Mouse (Mus musculus): ENCODE measurements around the gene Spag5.
"Not testable (repeated sequence)": the region's sequence is repeated elsewhere in the genome, so short reads cannot be mapped to it uniquely, and the experiment has no call there.

The Spag5 gene

GRCm38 (mm10) chr11:78301357-78302084 is at the start of gene Spag5:
TSS of gene Spag5 (plus strand) at chr11:78301529.
- DNase-seq (ENCODE audit: low spot score) = peak; percentile 68

- no peak for DNase-seq (ENCODE audit: low spot score)
These were observed 44.7 kb upstream of the Spag5 start for GRCm38 (mm10) chr11:78256618-78257017.

GRCm38 (mm10) chr11:78260489-78261258 is 40.7 kb upstream of the Spag5 start:
- no peak for DNase-seq (ENCODE audit: low spot score)

- peak; percentile 37 for DNase-seq (ENCODE audit: low spot score)
These were observed 39.7 kb upstream of the Spag5 start, which contains the start of gene 2610507B11Rik for GRCm38 (mm10) chr11:78261380-78262352. TSS of gene 2610507B11Rik (plus strand) at chr11:78261752.

DNA sequence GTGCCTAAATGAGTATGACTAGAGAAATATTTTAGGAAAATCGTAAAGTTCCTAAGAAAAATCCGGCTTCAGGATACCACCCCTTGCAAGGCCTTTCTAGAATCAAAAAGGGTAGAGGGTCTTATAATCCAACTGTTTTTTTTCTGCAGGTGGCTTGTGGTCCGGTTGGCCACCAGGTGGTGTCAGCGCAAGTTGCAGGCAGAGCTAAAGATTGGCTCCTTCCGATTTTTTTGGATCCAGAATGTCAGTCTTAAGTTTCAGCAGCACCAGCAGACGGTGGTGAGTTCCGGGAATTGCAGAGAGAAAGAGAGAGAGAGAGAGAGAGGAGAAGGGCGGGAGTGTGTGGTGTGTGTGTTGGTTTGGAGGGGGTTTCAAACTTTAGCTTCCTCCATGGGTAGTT is 38.8 kb upstream of the Spag5 start:
- no peak for DNase-seq (ENCODE audit: low spot score)

- no peak for DNase-seq (ENCODE audit: low spot score)
These were observed 35.8 kb upstream of the Spag5 start for GRCm38 (mm10) chr11:78265571-78265970.

GRCm38 (mm10) chr11:78271986-78272385 is 29.3 kb upstream of the Spag5 start:
- peak; percentile 61 for DNase-seq (ENCODE audit: low spot score)

GRCm38 (mm10) chr11:78275596-78275995 is 25.7 kb upstream of the Spag5 start:
- DNase-seq (ENCODE audit: low spot score) = no peak

DNA sequence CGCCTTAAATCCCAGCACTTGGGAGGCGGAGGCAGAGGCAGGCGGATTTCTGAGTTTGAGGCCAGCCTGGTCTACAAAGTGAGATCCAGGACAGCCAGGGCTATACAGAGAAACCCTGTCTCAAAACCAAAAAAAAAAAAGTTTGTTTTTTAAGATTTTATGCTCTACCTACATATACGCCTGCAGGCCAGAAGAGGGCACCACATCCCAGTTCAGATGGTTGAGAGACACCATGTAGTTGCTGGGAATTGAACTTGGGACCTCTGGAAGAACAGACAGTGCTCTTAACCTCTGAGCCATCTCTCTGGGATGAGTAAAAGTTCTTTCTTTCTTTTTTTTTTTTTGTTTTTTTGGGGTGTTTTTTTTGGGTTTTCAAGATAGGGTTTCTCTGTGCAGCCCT is 25.2 kb upstream of the Spag5 start:
- DNase-seq (ENCODE audit: low spot score) = not testable (repeated sequence)

DNA sequence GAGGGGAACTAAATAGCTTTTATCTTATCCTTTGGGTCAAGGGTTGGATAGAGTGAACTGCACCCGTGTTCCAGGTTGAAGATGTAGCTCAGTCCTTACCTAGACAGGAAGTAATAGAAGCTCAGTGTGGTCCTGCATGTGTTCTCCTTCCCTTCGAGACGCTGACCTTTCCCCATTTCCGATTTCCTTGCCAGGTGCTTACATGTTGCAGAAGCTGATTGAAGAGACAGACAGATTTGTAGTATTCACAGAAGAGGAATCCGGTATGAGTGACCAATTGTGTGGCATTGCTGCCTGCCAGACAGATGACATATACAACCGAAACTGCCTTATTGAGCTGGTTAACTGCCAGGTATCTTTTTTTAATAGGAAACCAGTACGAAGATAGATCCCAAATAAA is 22.5 kb upstream of the Spag5 start:
- DNase-seq (ENCODE audit: low spot score) = no peak

DNA sequence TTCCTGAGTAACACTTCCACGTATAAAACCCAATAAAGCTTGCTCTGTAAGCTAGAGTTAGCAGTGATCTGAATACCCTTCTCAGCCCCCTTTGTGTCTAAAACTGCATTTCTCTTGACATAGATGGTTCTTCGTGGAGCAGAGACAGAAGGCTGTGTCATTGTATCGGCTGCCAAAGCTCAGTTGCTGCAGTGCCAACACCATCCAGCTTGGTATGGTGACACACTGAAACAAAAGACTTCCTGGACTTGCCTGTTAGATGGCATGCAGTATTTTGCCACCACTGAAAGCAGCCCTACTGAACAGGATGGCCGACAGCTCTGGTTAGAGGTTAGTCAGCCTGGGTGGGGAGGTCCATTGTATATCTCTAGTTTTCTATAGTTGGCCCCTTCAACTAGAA is 21.7 kb upstream of the Spag5 start:
- no peak for DNase-seq (ENCODE audit: low spot score)

GRCm38 (mm10) chr11:78289146-78289763 is 12.1 kb upstream of the Spag5 start:
- DNase-seq (ENCODE audit: low spot score) = no peak

- DNase-seq (ENCODE audit: low spot score) = no peak
These were observed 10.7 kb upstream of the Spag5 start, which contains the start of gene BC030499 for GRCm38 (mm10) chr11:78290654-78291053. TSS of gene BC030499 (plus strand) at chr11:78290841.

GRCm38 (mm10) chr11:78294585-78294984 is 6.7 kb upstream of the Spag5 start:
- no peak for DNase-seq (ENCODE audit: low spot score)

GRCm38 (mm10) chr11:78300917-78301316 is 412 bp upstream of the Spag5 start:
- DNase-seq (ENCODE audit: low spot score) = no peak

DNA sequence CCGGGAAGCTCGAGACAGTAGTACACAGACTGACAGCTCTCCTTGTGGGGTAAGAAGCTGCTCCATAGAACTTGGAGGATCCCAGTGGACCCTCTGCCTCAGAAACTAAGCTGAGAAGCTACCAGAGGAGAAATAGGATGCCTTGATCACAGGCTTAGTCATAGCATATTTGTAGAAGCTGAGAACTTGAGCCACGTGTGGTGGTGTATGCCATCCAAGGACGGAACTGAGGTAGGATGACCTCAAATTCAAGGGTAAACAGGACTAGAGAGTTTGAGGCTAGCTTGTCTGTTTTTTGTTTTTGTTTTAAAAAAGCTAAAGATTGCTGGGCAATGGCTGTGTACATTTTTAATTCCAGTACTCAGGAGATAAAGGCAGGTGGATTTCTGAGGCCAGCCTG is 3.9 kb downstream of the Spag5 start:
- DNase-seq (ENCODE audit: low spot score) = no peak

GRCm38 (mm10) chr11:78310861-78311511 is 9.7 kb downstream of the Spag5 start:
- DNase-seq (ENCODE audit: low spot score) = no peak

GRCm38 (mm10) chr11:78313662-78314061 is 12.3 kb downstream of the Spag5 start:
- DNase-seq (ENCODE audit: low spot score) = no peak

DNA sequence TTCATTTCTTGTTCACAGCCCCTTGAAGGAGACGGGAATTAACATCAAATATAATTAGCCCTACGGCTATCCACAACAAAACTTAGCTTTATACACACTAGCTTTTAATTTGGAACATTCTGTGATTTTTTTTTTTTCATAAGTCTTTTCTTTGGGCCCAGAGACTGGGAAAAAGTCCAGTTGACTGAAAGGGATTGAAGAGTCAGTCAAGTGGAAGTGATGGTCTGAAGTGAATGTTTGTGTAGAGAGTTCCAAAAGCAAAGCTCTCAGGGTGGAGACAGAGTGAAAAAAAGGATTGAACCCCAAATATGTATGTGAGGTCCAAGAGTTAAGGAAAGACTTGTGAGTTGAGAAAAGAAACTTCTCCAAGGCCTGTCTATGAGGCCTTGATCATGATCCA is 17.1 kb downstream of the Spag5 start:
- no peak for DNase-seq (ENCODE audit: low spot score)

DNA sequence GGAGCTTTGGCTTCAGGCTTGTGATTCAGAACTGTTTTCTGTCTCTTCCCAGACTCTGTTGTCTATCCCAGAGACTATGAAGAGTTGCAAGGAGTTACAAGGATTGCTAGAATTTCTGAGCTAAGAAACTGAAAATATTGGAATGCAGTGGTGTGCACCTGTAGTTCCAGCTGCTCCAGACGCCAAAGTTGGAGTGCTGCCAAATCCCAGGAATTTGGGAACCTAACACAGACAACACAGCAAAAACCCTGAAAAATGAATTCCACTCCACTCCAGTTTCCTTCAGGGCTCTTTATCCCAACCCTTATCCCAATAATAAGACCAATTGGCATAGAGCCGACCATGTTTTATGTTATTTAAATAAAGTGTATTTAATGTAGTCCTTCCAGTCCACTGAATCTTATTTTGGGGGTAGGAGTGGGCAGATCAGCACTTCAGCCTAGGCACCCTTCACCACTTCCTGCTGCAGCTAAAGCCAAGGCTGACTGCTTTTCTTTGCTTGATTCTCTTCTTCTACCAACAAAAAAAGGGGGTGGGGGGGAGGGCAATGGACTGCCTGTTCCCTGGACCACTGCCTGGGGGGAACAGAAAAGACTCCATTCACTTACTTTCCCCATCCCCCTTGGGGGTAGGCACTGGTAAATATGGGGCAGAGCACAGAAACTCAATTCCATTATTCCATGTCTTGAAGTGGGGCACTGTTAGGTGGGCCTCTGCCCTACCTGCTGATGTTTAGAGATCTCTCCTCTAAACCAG is 20.9 kb downstream of the Spag5 start:
- no peak for DNase-seq (ENCODE audit: low spot score)
